Mouse (Mus musculus): Measurements from ENCODE around the gene Akap8. TPM values are rescaled to one million over a fixed set of nuclear protein-coding genes. Genes with fewer than 3 reads are reported as not detected.

The Akap8 gene
- polyA plus RNA-seq, 1 experiment from 2014 or later = 31.2 TPM

GRCm38 (mm10) chr17:32283341-32283740 lies 37.7 kb downstream of the Akap8 start:
- H3K9me3 ChIP-seq (replicated peaks; ENCODE audit: control insufficient read depth, low read length) = no peaks in the 10 kb centered on the region
- peak overlapping the region; percentile 100 for H3K9ac ChIP-seq (ENCODE audit: low read depth, low read length)
- no peaks in the 10 kb centered on the region for H3K36me3 ChIP-seq (ENCODE audit: control insufficient read depth, insufficient read depth)
- peaks cover 33% of the 10 kb centered on the region for H3K4me1 ChIP-seq (ENCODE audit: control insufficient read depth, low read depth, low read length)
- H3K27me3 ChIP-seq (ENCODE audit: control insufficient read depth, insufficient read depth, low read depth, low read length) = no peaks in the 10 kb centered on the region
- H3K4me2 ChIP-seq (ENCODE audit: low read depth, low read length) = peak overlapping the region; percentile 85
- peak overlapping the region; percentile 65 for H3K4me3 ChIP-seq (ENCODE audit: low read depth, low read length)
- 7% methylated on average over 7 of the region's 7 CpGs for WGBS (ENCODE audit: insufficient replicate concordance)
- peak overlapping the region; percentile 100 for H3K27ac ChIP-seq (ENCODE audit: low read length)
- no peak for ATAC-seq (ENCODE audit: low read depth)

- no peak for ATAC-seq (ENCODE audit: low read depth)
- no peaks in the 10 kb centered on the region for H3K36me3 ChIP-seq (ENCODE audit: control insufficient read depth, insufficient read depth)
- peak overlapping the region; percentile 30 for H3K4me2 ChIP-seq (ENCODE audit: low read depth, low read length)
- H3K9me3 ChIP-seq (replicated peaks; ENCODE audit: control insufficient read depth, low read length) = no peaks in the 10 kb centered on the region
- peaks cover 36% of the 10 kb centered on the region for H3K4me1 ChIP-seq (ENCODE audit: control insufficient read depth, low read depth, low read length)
- H3K4me3 ChIP-seq (ENCODE audit: low read depth, low read length) = no peak overlapping the region; the same call in 1 of the 2 replicates
- peak overlapping the region; percentile 50; the same call in 1 of the 2 replicates for H3K27ac ChIP-seq (ENCODE audit: low read length)
- H3K9ac ChIP-seq (ENCODE audit: low read depth, low read length) = no peak overlapping the region
- H3K27me3 ChIP-seq (ENCODE audit: control insufficient read depth, insufficient read depth, low read depth, low read length) = no peaks in the 10 kb centered on the region
- WGBS (ENCODE audit: insufficient replicate concordance) = 41% methylated on average over 4 of the region's 4 CpGs
Measured at GRCm38 (mm10) chr17:32281611-32282310, 39.3 kb downstream of the Akap8 start.

DNA sequence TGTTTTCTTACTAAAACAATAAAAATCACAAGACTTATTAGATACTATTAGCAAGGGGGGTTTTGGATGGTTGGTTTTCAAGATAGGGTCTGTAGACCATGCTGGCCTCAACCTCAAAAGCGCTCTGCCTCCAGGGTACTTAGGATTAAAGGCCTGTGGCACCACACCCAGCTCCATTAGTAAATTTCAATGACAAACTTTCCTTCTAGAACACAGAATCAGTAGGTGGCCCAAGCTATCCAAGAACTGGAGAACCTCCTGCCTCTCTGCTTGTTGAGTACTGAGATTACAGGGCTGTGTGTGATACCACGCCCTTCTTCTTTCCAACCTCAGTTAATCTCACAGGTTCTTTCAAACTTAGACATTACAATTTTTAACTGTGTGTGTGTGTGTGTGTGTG lies 39.9 kb downstream of the Akap8 start:
- ATAC-seq (ENCODE audit: low read depth) = no peak
- no peaks in the 10 kb centered on the region for H3K27me3 ChIP-seq (ENCODE audit: control insufficient read depth, insufficient read depth, low read depth, low read length)
- no peak overlapping the region for H3K27ac ChIP-seq (ENCODE audit: low read length)
- H3K36me3 ChIP-seq (ENCODE audit: control insufficient read depth, insufficient read depth) = no peaks in the 10 kb centered on the region
- peaks cover 36% of the 10 kb centered on the region for H3K4me1 ChIP-seq (ENCODE audit: control insufficient read depth, low read depth, low read length)
- H3K9ac ChIP-seq (ENCODE audit: low read depth, low read length) = no peak overlapping the region
- no peaks in the 10 kb centered on the region for H3K9me3 ChIP-seq (replicated peaks; ENCODE audit: control insufficient read depth, low read length)
- no peak overlapping the region for H3K4me3 ChIP-seq (ENCODE audit: low read depth, low read length)
- H3K4me2 ChIP-seq (ENCODE audit: low read depth, low read length) = peak overlapping the region; percentile 30
- WGBS (ENCODE audit: insufficient replicate concordance) = 78% methylated on average over 2 of the region's 2 CpGs

DNA sequence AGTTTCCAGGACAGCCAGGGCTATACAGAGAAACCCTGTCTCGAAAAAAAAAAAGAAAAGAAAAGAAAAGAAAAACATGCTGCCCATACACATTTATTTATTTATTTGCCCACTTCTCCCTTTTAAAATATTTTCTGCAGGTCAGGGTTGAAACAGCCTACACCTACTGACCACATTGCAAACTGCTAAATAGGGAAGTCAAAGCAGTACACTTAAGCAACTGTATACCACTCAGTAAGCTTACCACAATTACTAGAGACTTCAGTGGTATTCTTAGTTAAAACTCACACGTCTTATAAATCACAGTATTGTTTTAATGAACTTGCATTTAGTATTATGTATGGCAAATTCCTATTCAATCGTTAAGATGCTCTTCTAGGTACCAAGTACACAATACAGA lies 40.5 kb downstream of the Akap8 start:
- ATAC-seq (ENCODE audit: low read depth) = no peak
- H3K27me3 ChIP-seq (ENCODE audit: control insufficient read depth, insufficient read depth, low read depth, low read length) = no peaks in the 10 kb centered on the region
- H3K4me1 ChIP-seq (ENCODE audit: control insufficient read depth, low read depth, low read length) = peaks cover 39% of the 10 kb centered on the region
- H3K9me3 ChIP-seq (replicated peaks; ENCODE audit: control insufficient read depth, low read length) = no peaks in the 10 kb centered on the region
- no peak overlapping the region for H3K4me2 ChIP-seq (ENCODE audit: low read depth, low read length)
- no peaks in the 10 kb centered on the region for H3K36me3 ChIP-seq (ENCODE audit: control insufficient read depth, insufficient read depth)
- no peak overlapping the region for H3K9ac ChIP-seq (ENCODE audit: low read depth, low read length)
- no peak overlapping the region for H3K27ac ChIP-seq (ENCODE audit: low read length)
- WGBS (ENCODE audit: insufficient replicate concordance) = 62% methylated on average over 3 of the region's 3 CpGs
- no peak overlapping the region for H3K4me3 ChIP-seq (ENCODE audit: low read depth, low read length)

DNA sequence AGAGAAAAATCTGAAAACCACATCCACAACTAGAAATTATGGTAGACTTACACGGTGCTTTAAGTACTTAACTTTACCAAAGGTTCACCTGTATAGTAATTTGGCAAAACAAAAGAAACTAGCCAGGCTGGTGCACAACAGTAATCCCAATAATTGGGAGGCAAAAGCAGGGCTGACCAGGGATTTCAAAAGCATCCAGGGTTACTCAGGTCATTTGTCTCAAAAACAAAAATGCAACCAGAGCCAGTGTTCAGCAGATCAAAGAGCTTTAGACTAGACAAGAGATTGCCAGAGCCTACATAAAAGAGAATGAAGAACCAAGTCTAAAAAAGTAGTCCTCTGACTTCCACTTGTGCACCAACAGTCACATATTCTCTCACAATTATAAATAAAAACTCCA lies 43.8 kb downstream of the Akap8 start:
- H3K27me3 ChIP-seq (ENCODE audit: control insufficient read depth, insufficient read depth, low read depth, low read length) = no peaks in the 10 kb centered on the region
- ATAC-seq (ENCODE audit: low read depth) = no peak
- no peak overlapping the region for H3K27ac ChIP-seq (ENCODE audit: low read length)
- no peak overlapping the region for H3K9ac ChIP-seq (ENCODE audit: low read depth, low read length)
- 73% methylated on average over 1 of the region's 1 CpGs for WGBS (ENCODE audit: insufficient replicate concordance)
- H3K4me1 ChIP-seq (ENCODE audit: control insufficient read depth, low read depth, low read length) = peaks cover 28% of the 10 kb centered on the region
- H3K9me3 ChIP-seq (replicated peaks; ENCODE audit: control insufficient read depth, low read length) = no peaks in the 10 kb centered on the region
- no peaks in the 10 kb centered on the region for H3K36me3 ChIP-seq (ENCODE audit: control insufficient read depth, insufficient read depth)
- H3K4me2 ChIP-seq (ENCODE audit: low read depth, low read length) = no peak overlapping the region
- no peak overlapping the region for H3K4me3 ChIP-seq (ENCODE audit: low read depth, low read length)

DNA sequence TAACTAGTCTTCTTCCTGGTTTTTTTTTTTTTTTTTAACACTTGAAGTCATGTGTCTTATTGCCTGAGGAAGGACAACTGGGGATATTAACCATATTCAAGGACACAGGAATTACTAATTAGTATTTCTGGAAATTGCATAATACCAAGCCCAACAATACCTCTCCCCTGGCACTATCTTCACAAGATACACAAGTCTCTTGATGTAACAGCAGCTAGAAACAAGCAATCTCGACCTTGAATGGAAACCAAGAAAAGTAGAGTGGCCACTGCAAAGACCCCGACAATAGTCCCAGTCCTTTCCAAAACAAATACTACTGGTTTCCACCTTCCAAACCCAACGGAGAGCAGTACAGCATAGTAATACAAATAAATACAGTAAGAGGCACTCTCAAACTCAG lies 45.5 kb downstream of the Akap8 start:
- peaks cover 19% of the 10 kb centered on the region for H3K4me1 ChIP-seq (ENCODE audit: control insufficient read depth, low read depth, low read length)
- 63% methylated on average over 3 of the region's 3 CpGs for WGBS (ENCODE audit: insufficient replicate concordance)

DNA sequence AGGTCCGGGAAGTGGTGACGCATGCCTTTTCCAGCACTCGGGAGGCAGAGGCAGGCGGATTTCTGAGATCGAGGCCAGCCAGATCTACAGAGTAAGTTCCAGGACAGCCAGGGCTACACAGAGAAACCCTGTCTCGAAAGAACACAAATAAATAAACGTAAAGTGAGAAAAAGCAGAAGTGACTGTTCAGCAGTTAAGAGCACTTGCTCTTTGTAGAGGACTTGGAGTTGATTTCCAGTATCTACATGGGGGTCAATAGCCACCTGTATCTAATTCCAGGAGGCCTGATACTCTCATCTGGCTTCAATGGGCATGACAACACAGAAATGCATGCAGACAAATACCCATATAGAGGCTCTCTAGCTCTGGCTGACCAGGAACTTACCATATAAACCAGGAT lies 51.9 kb downstream of the Akap8 start:
- 64% methylated on average over 7 of the region's 7 CpGs for WGBS (ENCODE audit: insufficient replicate concordance)
- no peak overlapping the region for H3K4me3 ChIP-seq (ENCODE audit: low read depth, low read length)
- no peaks in the 10 kb centered on the region for H3K36me3 ChIP-seq (ENCODE audit: control insufficient read depth, insufficient read depth)
- H3K4me1 ChIP-seq (ENCODE audit: control insufficient read depth, low read depth, low read length) = peaks cover 4% of the 10 kb centered on the region
- H3K27ac ChIP-seq (ENCODE audit: low read length) = no peak overlapping the region
- no peak for ATAC-seq (ENCODE audit: low read depth)
- no peaks in the 10 kb centered on the region for H3K9me3 ChIP-seq (replicated peaks; ENCODE audit: control insufficient read depth, low read length)
- no peaks in the 10 kb centered on the region for H3K27me3 ChIP-seq (ENCODE audit: control insufficient read depth, insufficient read depth, low read depth, low read length)
- H3K9ac ChIP-seq (ENCODE audit: low read depth, low read length) = no peak overlapping the region
- no peak overlapping the region for H3K4me2 ChIP-seq (ENCODE audit: low read depth, low read length)

More for the DNA sequence above, 45.5 kb downstream of the Akap8 start:
- H3K4me2 ChIP-seq (ENCODE audit: low read depth, low read length) = no peak overlapping the region
- no peak for ATAC-seq (ENCODE audit: low read depth)
- H3K9ac ChIP-seq (ENCODE audit: low read depth, low read length) = no peak overlapping the region
- no peaks in the 10 kb centered on the region for H3K9me3 ChIP-seq (replicated peaks; ENCODE audit: control insufficient read depth, low read length)
- H3K36me3 ChIP-seq (ENCODE audit: control insufficient read depth, insufficient read depth) = no peaks in the 10 kb centered on the region
- no peak overlapping the region for H3K4me3 ChIP-seq (ENCODE audit: low read depth, low read length)
- H3K27ac ChIP-seq (ENCODE audit: low read length) = no peak overlapping the region
- no peaks in the 10 kb centered on the region for H3K27me3 ChIP-seq (ENCODE audit: control insufficient read depth, insufficient read depth, low read depth, low read length)

DNA sequence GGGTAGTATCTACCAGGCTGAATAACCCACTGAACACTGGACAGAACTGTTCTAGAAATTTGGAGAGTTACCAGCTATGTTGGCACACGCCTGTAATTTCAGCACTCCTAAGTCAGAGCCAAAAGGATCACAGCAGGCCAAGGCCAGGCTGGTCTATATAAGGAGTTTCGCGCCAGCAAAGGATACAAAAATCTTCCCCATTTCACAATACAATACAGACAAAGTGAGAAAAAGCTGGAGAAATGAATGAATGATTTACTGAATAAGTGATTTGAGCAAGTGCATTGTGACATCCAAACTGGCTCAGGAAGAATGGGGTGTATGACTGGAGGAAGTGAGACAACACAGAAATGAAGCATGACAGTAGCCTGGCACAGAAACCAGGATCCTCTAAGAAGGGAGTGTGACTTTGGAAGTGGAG lies 52.5 kb downstream of the Akap8 start:
- no peak for ATAC-seq (ENCODE audit: low read depth)
- Histone ChIP-seq H3K4me1 (ENCODE audit: control insufficient read depth, low read depth, low read length) (peaks cover 2% of the 10 kb centered on the region), H3K4me2 (ENCODE audit: low read depth, low read length) (no peak overlapping the region), H3K9ac (ENCODE audit: low read depth, low read length) (no peak overlapping the region), H3K27ac (ENCODE audit: low read length) (no peak overlapping the region), H3K27me3 (ENCODE audit: control insufficient read depth, insufficient read depth, low read depth, low read length) (no peaks in the 10 kb centered on the region), H3K4me3 (ENCODE audit: low read depth, low read length) (no peak overlapping the region), H3K9me3 (replicated peaks; ENCODE audit: control insufficient read depth, low read length) (no peaks in the 10 kb centered on the region), H3K36me3 (ENCODE audit: control insufficient read depth, insufficient read depth) (no peaks in the 10 kb centered on the region)
- 78% methylated on average over 3 of the region's 3 CpGs for WGBS (ENCODE audit: insufficient replicate concordance)

GRCm38 (mm10) chr17:32268096-32268495 lies 52.9 kb downstream of the Akap8 start:
- H3K4me1 ChIP-seq (ENCODE audit: control insufficient read depth, low read depth, low read length) = peaks cover 2% of the 10 kb centered on the region
- no peaks in the 10 kb centered on the region for H3K27me3 ChIP-seq (ENCODE audit: control insufficient read depth, insufficient read depth, low read depth, low read length)
- no peaks in the 10 kb centered on the region for H3K9me3 ChIP-seq (replicated peaks; ENCODE audit: control insufficient read depth, low read length)
- no peak for ATAC-seq (ENCODE audit: low read depth)
- no peak overlapping the region for H3K27ac ChIP-seq (ENCODE audit: low read length)
- no peak overlapping the region for H3K9ac ChIP-seq (ENCODE audit: low read depth, low read length)
- 53% methylated on average over 2 of the region's 2 CpGs for WGBS (ENCODE audit: insufficient replicate concordance)
- H3K4me3 ChIP-seq (ENCODE audit: low read depth, low read length) = no peak overlapping the region
- no peaks in the 10 kb centered on the region for H3K36me3 ChIP-seq (ENCODE audit: control insufficient read depth, insufficient read depth)
- no peak overlapping the region for H3K4me2 ChIP-seq (ENCODE audit: low read depth, low read length)
